Mouse (Mus musculus) cerebellum, postnatal 36 days (tissue): ENCODE data around the gene Ppm1h.

Experiments used
- DNase-seq, 2 experiments: peaks; one replicate each; pipeline ENCODE4 v3.0.0; 2021 to 2022; ENCODE audit warnings: mixed read lengths in 2 of 2

The Ppm1h gene

DNA sequence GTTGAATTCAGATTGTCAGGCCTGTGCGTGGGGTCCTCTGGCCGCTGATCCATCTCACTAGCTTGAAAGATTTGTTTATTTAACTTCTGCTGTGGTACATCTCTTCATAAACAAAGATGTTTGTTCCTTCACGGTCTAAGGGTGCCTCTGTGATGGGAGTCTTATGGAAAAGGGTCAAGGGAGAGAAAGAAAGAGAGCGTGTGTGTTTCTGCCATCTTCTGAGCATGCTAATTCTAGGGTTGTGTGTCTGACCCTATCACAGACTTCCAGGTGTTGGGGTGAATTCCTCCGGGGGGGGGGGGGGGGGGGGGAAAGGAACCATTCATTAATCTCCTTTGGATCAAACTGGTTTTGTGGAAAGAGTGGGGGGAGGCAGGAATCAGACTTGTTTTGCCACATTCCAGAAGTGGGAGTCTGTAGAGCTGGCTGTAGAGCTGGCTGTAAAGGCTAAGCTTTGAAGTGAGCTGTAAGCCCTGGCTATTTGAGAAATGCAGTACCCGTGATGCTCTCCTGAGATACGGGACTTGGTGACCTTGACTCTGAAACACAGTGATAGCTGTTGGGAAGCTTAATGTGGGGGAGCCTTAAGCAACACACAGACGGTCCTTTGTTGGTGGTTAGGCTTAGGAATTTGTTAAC lies 191.4 kb downstream of the Ppm1h start:
- DNase-seq = no peak

DNA sequence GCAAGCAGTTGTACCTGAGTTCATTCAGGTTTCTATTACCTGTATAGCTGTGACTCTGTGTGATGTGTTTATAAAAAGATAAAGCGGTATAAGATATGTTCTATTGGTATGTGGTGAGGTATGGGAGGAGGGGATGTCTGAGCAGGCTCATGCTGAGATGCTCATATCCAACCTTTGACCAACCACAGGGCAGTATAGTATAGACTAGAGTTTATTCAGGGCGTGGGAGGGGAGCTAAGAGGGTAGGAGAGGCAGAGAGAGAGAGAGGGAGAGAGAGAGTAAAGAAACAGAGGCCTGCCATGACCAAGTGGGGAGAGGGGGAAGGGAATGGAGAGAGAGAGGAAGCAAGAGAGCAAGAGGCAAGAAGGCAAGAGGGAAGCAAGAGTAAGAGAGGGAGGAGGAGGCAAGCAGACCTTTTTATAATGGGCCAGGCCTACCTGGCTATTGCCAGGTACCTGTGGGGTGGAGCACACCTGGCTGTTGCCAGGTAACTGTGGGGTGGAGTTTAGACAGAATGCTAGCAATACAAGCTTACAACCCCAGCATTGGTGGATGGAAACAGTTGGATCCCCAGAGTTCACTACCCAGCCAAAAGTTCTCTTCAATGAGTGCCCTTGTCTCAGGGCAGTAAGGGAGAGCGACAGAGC lies 192.4 kb downstream of the Ppm1h start:
- no peak for DNase-seq

DNA sequence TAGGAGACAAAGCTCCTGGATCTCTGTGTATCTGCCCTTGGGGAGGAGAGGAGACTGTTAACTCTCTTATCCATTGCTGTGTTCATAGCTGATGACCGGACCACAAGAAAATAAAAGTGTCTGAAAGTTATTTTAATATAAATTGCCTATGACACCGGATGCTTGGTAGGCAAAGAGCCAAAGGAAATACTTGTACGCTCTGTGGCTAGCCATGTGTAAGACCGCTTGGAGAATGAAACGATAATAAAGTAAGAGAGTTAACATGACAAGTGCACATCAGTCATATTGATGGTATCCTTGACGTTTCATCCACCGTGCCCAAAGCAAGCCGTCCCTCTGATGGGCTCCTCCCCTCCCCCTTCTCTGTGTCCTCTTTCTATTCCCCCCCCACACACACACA lies 194.2 kb downstream of the Ppm1h start:
- no peak for DNase-seq

- DNase-seq = no peak
Measured at GRCm38 (mm10) chr10:122876964-122877363, 198.4 kb downstream of the Ppm1h start.

DNA sequence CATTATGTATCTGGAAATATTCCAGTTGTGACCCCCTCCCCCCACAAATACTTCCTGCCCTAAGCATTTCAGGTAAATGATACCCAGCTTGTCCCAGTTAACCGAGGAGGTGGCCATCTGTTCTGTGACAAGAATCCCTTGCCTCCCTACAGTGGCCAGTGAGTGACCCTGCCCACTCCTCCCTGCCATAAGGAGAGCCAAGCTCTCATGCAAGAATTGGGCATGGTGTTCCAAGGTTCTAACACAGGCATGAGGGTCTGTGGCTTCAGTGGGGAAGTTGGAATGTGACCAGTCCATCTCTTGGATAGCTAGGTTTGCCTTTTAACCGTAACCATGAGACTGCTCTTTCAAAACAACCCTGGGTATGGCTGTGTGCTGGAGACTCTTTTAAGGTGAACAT lies 198.9 kb downstream of the Ppm1h start:
- DNase-seq = peak; percentile 45 to 47

- DNase-seq = no peak
Measured at GRCm38 (mm10) chr10:122881456-122881855, 202.9 kb downstream of the Ppm1h start.

DNA sequence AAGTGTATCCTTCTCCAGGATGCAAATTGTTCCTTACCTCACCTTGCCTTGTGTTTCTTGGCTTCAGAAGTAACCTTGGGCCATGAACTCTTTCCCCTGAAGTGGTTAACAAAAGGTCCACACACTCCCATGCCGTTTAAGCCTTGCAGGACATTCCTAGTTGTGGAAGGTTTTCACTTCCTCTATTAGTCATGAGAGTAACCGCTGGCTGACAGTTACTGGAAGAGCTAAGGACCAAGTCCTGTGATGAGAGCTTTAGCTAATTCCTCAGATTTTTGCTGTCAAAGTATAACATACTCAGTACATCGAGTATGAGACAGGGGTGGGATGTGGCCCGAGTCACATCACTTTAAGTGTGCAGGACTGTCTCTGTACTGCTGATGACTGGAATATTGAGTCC lies 204.1 kb downstream of the Ppm1h start:
- no peak for DNase-seq

- peak; percentile 71 to 79 for DNase-seq
Measured at GRCm38 (mm10) chr10:122883823-122884743, 205.5 kb downstream of the Ppm1h start.

DNA sequence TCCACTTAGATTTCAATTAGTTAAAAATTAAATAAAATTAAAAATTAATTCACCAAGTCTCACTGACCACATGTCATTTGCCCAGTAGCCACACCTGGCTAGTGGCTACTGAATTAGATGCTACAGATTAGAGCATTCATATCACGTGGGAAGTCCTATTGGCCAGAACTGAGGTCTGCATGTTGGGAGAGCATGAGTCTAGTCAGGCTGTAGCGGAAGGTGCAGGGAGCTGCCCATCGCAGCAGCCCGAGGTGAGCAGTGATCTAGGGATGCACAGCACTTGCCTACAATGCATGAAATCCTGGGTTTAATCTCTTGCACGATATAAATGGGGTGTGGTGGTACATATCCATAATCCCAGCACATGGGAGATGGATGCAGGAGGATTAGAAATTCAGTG lies 206.7 kb downstream of the Ppm1h start:
- DNase-seq = no peak

GRCm38 (mm10) chr10:122886055-122886915 lies 207.7 kb downstream of the Ppm1h start:
- peak; percentile 50 to 54 for DNase-seq

DNA sequence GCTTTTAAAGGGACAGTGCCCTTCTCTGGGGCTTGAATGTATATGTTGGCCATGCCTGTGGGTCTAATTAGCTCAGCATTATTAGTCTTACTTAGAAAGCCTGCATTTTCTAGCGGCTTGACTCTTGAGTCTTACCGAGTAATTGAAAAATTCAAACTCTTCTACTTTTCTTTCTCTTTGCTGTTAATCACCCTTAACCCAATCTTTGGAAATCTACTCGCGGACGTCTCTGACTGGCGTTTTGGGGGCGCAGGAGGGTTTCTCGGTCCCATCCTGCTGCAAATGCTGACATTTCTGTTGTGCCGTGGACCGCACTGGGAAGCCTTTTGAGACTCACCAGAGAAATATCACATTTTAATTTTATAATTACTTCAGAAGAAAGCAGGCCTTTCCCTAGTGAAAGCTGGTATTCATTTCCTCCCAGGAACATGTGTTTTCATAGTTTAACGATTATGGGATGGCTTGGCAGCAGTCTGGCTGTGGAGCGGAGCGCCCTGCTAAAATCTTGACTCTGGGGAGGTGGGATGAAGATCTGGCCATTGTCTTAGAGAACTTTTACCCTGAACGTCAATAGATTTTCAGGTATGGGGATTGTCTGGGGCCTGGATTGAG lies 208.5 kb downstream of the Ppm1h start:
- DNase-seq = no peak

- no peak for DNase-seq
Measured at GRCm38 (mm10) chr10:122887528-122888183, 209.1 kb downstream of the Ppm1h start.

DNA sequence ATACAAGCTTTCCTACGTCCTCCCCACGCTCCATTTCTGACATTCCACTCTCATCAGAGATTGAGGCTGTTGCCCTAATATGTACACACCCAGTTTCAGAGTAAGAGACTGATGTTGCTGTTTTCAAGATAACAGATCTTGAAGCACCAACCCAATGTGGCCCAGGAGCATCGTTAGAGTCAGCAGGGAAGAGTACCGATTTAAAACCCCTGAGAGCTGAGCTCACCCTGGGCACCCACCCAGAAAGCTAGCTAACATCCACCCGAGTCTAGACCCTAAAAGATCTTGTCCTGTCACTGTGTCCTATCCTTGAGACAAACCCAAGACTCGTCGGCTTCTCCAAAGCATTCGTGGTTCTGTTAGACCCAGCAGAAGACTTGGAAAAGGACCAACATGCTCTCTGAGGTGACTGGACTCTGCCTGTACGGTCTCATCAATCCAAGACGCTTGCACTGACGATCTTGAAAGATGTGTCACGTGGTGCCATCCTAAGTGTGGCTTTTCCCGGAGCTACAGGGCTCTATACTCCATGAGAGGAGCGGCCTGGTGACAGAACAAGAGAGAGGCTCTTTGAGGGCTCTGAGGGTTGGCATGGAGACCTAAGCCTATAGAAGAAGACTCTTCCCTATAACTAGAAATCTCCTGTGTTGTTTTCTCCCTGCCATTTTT lies 212.3 kb downstream of the Ppm1h start:
- no peak for DNase-seq

- DNase-seq = no peak
Measured at GRCm38 (mm10) chr10:122891461-122891860, 212.9 kb downstream of the Ppm1h start.

DNA sequence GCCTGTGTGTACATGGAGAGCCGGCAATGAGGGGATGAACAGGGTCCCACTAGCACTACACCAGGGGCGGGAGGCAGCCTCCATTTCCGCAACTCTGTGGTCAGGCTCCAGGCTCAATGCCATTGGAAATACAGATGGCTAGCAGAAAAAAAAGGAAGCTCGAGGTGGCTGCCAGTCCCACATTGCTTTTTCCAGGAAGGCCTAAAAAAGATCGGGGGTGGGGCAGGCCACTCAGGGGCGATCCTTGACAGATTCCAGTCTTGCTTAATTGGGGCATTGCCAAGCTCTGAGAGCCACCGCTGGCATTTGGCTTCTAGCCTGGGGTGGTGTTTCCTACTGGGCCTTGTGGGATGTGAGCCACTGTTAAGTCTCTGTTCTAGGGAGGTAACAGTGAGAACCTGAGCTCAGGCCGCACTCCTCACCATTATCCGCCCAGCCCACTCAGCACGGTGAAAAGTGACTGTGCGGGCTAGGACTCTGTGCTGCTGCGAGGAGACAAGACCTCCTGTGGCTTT lies 216.1 kb downstream of the Ppm1h start:
- DNase-seq = peak; percentile 74 to 76

DNA sequence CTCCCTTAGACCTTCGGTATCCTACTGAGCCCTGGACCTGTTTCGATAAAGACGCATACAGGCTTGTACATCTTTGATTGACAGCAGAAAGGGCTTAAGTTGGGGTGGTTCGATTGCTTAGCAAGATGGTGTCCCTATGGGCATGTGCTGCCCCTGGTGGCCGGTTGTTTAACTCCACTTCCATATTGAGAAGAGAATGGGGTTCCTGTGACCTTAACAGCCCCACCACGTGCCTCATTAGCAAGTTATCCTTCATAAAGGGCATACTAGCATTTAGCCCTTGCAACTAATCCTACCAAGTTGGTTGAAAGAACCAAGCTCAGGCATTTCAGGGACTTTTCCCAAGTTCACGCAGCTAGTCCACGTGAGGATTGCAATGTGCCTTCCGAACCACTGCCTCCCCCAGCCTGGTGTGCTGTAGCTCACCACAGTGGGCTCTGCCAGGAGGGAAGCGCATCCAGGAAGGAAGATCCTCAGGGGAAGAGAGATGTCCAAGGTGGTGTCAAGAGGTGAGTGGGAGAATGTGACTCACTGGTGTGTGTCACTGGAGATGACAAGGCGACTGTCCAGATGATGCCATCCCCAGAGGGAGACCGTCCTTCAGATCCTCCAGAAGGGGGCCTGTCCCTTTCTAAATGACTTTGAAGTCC lies 216.7 kb downstream of the Ppm1h start:
- DNase-seq = peak; percentile 70 to 72

DNA sequence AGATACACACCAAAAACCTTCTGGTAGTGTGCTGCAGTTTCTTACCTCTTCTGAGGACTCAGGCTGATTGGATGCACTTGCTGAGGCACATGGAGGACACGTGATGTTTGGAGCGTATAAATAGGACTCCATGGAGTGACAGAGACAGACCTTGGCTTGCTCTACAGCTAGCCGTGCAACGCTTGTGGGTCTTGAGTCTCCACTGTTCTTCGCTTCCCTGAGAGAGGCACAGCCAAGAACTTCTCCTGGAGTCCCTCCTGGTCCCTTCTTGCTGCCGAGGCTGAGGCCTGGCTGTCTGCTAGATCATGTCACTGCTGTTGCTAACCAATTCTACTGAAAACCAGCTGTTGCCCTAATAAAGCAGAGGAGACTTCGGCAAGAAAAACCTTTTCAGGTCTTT lies 221.4 kb downstream of the Ppm1h start:
- no peak for DNase-seq

DNA sequence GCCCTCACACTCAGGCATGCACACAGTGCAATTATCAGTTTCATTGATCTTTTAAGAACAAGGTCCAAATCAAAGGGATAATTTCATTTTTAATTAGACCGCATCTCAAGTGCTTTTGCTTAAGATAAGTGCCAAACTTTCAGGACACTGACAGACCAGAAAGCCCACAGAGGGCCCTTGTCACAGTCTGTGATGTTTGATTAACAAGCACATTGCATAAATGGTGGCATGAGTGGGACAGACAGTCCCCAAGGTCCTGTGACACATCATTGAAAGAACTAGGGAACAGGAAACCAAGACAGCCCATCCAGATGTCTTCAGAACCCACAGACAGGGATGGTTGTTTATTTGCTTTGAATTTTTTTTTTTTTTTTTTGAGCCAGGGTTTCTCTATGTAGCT lies 221.9 kb downstream of the Ppm1h start:
- DNase-seq = no peak

DNA sequence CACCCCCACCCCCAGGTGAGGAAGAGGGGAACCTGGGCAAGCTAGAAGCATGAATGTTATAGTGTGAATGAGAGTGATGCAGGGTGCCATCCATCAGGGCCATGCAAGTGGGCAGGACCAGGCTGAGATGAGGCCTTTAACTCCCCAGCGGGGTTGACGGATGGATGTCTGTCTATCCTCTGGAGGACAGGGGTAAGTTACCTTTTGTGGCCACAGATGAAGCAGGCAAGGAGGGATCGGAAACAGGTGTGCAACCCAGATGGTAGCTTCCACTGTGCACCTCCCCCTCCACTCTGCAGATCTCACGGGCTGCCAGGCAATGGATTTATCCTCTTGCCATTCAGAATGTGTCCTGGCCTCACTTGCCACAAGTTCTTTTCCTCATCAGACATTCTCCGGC lies 222.8 kb downstream of the Ppm1h start:
- DNase-seq = peak in 1 of 2 experiments; percentile 31

DNA sequence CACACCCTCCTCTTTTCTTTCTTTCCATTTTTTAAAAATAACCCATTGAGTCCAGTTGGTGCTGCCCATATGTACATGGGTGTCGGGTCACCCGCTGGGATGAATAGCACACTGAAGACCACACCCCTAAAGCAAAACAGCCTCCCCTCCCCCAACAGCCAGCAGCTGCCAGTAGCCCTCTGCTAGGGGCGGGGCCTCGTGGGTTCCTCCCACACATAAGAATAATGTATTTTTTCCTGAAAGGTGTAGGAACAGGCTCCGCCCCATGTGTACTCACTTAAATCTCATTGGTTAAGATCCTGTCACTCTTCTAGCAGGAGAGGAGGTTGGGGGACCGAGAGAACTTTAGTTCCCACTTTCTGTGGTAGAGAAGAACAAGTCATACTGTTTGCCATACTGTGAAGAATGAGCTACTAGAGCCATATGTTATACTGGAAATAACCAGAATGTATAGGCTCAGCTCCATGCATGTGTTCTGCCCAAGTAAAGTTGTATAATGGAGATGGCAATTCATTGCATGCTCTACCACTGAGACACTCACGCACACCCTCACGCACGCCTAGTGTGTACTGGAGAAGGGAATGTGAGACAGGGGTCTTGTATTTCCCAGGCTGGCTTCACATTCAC lies 231.0 kb downstream of the Ppm1h start:
- no peak for DNase-seq
